Mouse (Mus musculus) liver, embryonic 12.5 days (tissue): ENCODE measurements at regions not wholly inside any gene's neighbourhood (a gene's known extent, or its start where the extent isn't known, plus 50 kb on each side); places are given as distances from the start of the nearest gene placed in this dataset.

Experiments
- ATAC-seq: fragments of 200-750 bp; cut with Nextera tagmentation; 2 replicates; pipeline ENCODE4 v1.8.0; 2017; ENCODE audit warnings: moderate number of reproducible peaks, mild to moderate bottlenecking, moderate library complexity
- H3K27ac ChIP-seq: fragments of 300-500 bp; sonication (generic); 2 replicates; pipeline ENCODE4 v1.5.1; 2016; ENCODE audit warnings: mild to moderate bottlenecking
- H3K27me3 ChIP-seq: fragments of 300-500 bp; sonication (generic); replicated peaks from 2 replicates; pipeline ENCODE4 v1.6.1; 2016; ENCODE audit warnings: mild to moderate bottlenecking, moderate library complexity
- H3K36me3 ChIP-seq: fragments of 300-500 bp; sonication (generic); 2 replicates; pipeline ENCODE4 v1.6.1; 2016; ENCODE audit warnings: mild to moderate bottlenecking, moderate library complexity
- H3K4me1 ChIP-seq: fragments of 300-500 bp; sonication (generic); 2 replicates; pipeline ENCODE4 v1.6.1; 2016
- H3K4me2 ChIP-seq: fragments of 300-500 bp; sonication (generic); 2 replicates; pipeline ENCODE4 v1.6.1; 2016; ENCODE audit warnings: mild to moderate bottlenecking, moderate library complexity
- H3K4me3 ChIP-seq: fragments of 300-500 bp; sonication (generic); 2 replicates; pipeline ENCODE4 v1.5.1; 2016; ENCODE audit warnings: mild to moderate bottlenecking, moderate library complexity
- H3K9ac ChIP-seq: fragments of 300-500 bp; sonication (generic); 2 replicates; pipeline ENCODE4 v1.6.1; 2016; ENCODE audit warnings: mild to moderate bottlenecking, moderate library complexity
- H3K9me3 ChIP-seq: fragments of 300-500 bp; sonication (generic); replicated peaks from 2 replicates; pipeline ENCODE4 v1.6.1; 2016; ENCODE audit warnings: mild to moderate bottlenecking, moderate library complexity
- WGBS: fragments of 180-500 bp; shearing (Covaris S2); methylation state at CpG from one replicate; pipeline ENCODE4 v1.1.7; 2016; ENCODE audit not compliant: insufficient replicate concordance; 5-methylcytosine and 5-hydroxymethylcytosine counted together

DNA sequence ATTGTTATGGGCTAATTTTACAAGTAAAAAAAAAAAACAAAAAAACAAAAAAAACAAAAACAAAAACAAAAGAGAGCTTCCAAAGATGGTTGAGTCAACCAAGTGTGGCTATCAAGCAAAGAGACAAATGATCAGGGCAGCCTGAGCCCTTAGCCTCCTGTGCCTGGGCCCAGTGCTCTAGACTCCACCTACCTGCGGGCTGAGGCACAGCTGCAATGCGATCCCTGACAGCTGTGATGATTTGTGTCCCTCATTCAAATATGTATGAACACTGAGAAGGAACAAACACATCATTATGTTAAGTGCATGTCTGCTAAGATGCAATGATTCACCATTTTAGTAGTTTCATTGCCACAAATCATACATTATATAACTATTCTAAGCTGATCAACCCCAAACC lies 199.0 kb upstream of the Thbs1 start:
- ATAC-seq, result no peak
- H3K4me2 ChIP-seq, result no peak overlapping the region
- no peak overlapping the region for H3K4me3 ChIP-seq
- no peaks in the 10 kb centered on the region for H3K4me1 ChIP-seq
- no peak overlapping the region for H3K9ac ChIP-seq
- H3K36me3 ChIP-seq, result no peaks in the 10 kb centered on the region
- no peak overlapping the region for H3K27ac ChIP-seq
- no peaks in the 10 kb centered on the region for H3K9me3 ChIP-seq
- no peaks in the 10 kb centered on the region for H3K27me3 ChIP-seq
- WGBS, result 54% methylated on average over 2 of the region's 2 CpGs

DNA sequence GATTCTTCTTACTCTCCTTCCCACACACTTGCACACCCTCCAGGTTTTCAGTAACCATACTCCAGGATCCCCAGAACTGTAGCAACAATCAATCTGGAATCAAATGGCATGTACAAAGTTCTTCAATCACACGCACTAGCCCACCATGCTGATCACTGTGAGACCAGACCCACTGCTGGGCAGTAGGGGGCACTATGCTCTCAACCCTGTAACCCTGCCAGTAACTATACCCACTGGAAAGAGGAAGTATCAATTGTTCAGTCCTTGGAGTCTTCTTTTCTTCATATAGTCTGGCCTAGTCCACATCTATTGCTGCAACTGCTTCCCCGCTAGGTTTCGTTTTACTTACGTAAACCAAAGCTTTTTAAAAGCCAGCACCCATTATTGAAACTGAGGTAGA lies 197.8 kb upstream of the Thbs1 start:
- no peak overlapping the region for H3K4me3 ChIP-seq
- H3K27me3 ChIP-seq, result no peaks in the 10 kb centered on the region
- no peak overlapping the region for H3K9ac ChIP-seq
- ATAC-seq, result no peak
- H3K4me2 ChIP-seq, result no peak overlapping the region
- H3K4me1 ChIP-seq, result no peaks in the 10 kb centered on the region
- no peaks in the 10 kb centered on the region for H3K9me3 ChIP-seq
- no peak overlapping the region for H3K27ac ChIP-seq
- no peaks in the 10 kb centered on the region for H3K36me3 ChIP-seq
- WGBS, result 59% methylated on average over 4 of the region's 4 CpGs

GRCm38 (mm10) chr2:117915821-117916220 lies 195.9 kb upstream of the Thbs1 start:
- no peak overlapping the region for H3K27ac ChIP-seq
- no peak overlapping the region for H3K4me2 ChIP-seq
- H3K4me3 ChIP-seq, result no peak overlapping the region
- ATAC-seq, result no peak
- no peaks in the 10 kb centered on the region for H3K36me3 ChIP-seq
- no peak overlapping the region for H3K9ac ChIP-seq
- no peaks in the 10 kb centered on the region for H3K9me3 ChIP-seq
- WGBS, result 56% methylated on average over 2 of the region's 2 CpGs
- H3K27me3 ChIP-seq, result no peaks in the 10 kb centered on the region
- no peaks in the 10 kb centered on the region for H3K4me1 ChIP-seq

GRCm38 (mm10) chr2:117917181-117917580 lies 194.5 kb upstream of the Thbs1 start:
- Histone ChIP-seq H3K36me3 (no peaks in the 10 kb centered on the region), H3K9ac (no peak overlapping the region), H3K4me3 (no peak overlapping the region), H3K4me1 (no peaks in the 10 kb centered on the region), H3K4me2 (no peak overlapping the region), H3K27me3 (no peaks in the 10 kb centered on the region), H3K27ac (no peak overlapping the region), H3K9me3 (no peaks in the 10 kb centered on the region)
- WGBS, result 58% methylated on average over 3 of the region's 3 CpGs
- no peak for ATAC-seq

- Histone ChIP-seq H3K9ac (no peak overlapping the region), H3K27ac (no peak overlapping the region), H3K4me1 (no peaks in the 10 kb centered on the region), H3K4me2 (no peak overlapping the region), H3K9me3 (no peaks in the 10 kb centered on the region), H3K4me3 (no peak overlapping the region), H3K27me3 (no peaks in the 10 kb centered on the region), H3K36me3 (no peaks in the 10 kb centered on the region)
- WGBS, result 66% methylated on average over 5 of the region's 5 CpGs
- ATAC-seq, result no peak
Observed at GRCm38 (mm10) chr2:117924877-117925276, 186.8 kb upstream of the Thbs1 start.

DNA sequence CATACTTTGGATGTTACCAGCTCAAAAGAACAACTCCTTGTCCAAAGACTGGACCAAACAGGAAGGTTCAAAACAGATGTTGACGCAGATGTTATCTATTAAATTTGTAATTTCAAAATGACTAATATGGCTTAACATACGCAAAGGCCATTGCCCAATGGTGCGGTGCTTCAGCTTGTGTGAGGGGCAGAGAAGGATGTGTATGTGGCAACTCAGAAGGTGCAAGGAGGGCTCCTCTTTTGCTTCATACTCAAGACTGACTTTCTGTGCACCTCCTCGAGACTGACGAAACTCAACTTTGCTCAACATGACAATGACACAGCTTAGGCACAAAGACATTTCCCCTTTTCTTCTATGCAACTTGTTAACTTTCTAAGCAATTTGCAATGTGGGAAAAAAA lies 186.3 kb upstream of the Thbs1 start:
- no peak for ATAC-seq
- Histone ChIP-seq H3K9ac (no peak overlapping the region), H3K36me3 (no peaks in the 10 kb centered on the region), H3K4me2 (no peak overlapping the region), H3K9me3 (no peaks in the 10 kb centered on the region), H3K4me3 (no peak overlapping the region), H3K27ac (no peak overlapping the region), H3K4me1 (no peaks in the 10 kb centered on the region), H3K27me3 (no peaks in the 10 kb centered on the region)
- WGBS, result 81% methylated on average over 5 of the region's 5 CpGs

- H3K27ac ChIP-seq, result no peak overlapping the region
- no peaks in the 10 kb centered on the region for H3K9me3 ChIP-seq
- no peaks in the 10 kb centered on the region for H3K4me1 ChIP-seq
- no peaks in the 10 kb centered on the region for H3K36me3 ChIP-seq
- no peak overlapping the region for H3K9ac ChIP-seq
- WGBS, result 58% methylated on average over 6 of the region's 6 CpGs
- H3K27me3 ChIP-seq, result no peaks in the 10 kb centered on the region
- H3K4me3 ChIP-seq, result no peak overlapping the region
- no peak for ATAC-seq
- H3K4me2 ChIP-seq, result no peak overlapping the region
Observed at GRCm38 (mm10) chr2:117928062-117928461, 183.6 kb upstream of the Thbs1 start.

DNA sequence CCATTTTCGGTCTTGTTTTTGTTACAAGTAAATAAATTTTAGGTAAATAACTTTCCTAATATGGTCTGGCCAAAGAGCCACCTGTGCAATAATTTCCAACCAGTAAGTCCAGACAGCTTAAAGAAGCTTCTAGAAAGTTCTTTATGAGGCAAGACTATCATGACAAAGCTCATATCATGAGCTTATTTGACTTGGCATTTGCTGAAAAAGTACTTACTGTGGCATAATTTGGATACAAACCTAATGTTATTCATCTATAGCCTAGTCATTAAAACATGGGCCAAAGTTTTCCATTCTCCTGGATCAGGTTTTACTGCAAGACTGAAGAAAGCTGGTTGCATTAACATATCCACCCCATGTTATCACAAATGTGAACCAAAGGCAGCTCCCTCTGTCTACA lies 182.1 kb upstream of the Thbs1 start:
- no peaks in the 10 kb centered on the region for H3K36me3 ChIP-seq
- no peaks in the 10 kb centered on the region for H3K27me3 ChIP-seq
- no peaks in the 10 kb centered on the region for H3K4me1 ChIP-seq
- no peaks in the 10 kb centered on the region for H3K9me3 ChIP-seq
- H3K9ac ChIP-seq, result no peak overlapping the region
- ATAC-seq, result no peak
- H3K4me2 ChIP-seq, result no peak overlapping the region
- H3K27ac ChIP-seq, result no peak overlapping the region
- WGBS, result 79% methylated on average over 1 of the region's 1 CpGs
- no peak overlapping the region for H3K4me3 ChIP-seq

- H3K36me3 ChIP-seq, result no peaks in the 10 kb centered on the region
- H3K27me3 ChIP-seq, result no peaks in the 10 kb centered on the region
- no peaks in the 10 kb centered on the region for H3K4me1 ChIP-seq
- no peak overlapping the region for H3K9ac ChIP-seq
- WGBS, result 78% methylated on average over 3 of the region's 3 CpGs
- H3K4me2 ChIP-seq, result no peak overlapping the region
- ATAC-seq, result no peak
- no peaks in the 10 kb centered on the region for H3K9me3 ChIP-seq
- no peak overlapping the region for H3K4me3 ChIP-seq
- no peak overlapping the region for H3K27ac ChIP-seq
Observed at GRCm38 (mm10) chr2:117930895-117931537, 180.7 kb upstream of the Thbs1 start.

- H3K4me3 ChIP-seq, result no peak overlapping the region
- no peak overlapping the region for H3K9ac ChIP-seq
- H3K36me3 ChIP-seq, result no peaks in the 10 kb centered on the region
- H3K4me2 ChIP-seq, result no peak overlapping the region
- no peaks in the 10 kb centered on the region for H3K9me3 ChIP-seq
- no peak overlapping the region for H3K27ac ChIP-seq
- no peaks in the 10 kb centered on the region for H3K4me1 ChIP-seq
- 42% methylated on average over 6 of the region's 6 CpGs for WGBS
- no peak for ATAC-seq
- H3K27me3 ChIP-seq, result no peaks in the 10 kb centered on the region
Observed at GRCm38 (mm10) chr2:117936590-117936989, 175.1 kb upstream of the Thbs1 start.

DNA sequence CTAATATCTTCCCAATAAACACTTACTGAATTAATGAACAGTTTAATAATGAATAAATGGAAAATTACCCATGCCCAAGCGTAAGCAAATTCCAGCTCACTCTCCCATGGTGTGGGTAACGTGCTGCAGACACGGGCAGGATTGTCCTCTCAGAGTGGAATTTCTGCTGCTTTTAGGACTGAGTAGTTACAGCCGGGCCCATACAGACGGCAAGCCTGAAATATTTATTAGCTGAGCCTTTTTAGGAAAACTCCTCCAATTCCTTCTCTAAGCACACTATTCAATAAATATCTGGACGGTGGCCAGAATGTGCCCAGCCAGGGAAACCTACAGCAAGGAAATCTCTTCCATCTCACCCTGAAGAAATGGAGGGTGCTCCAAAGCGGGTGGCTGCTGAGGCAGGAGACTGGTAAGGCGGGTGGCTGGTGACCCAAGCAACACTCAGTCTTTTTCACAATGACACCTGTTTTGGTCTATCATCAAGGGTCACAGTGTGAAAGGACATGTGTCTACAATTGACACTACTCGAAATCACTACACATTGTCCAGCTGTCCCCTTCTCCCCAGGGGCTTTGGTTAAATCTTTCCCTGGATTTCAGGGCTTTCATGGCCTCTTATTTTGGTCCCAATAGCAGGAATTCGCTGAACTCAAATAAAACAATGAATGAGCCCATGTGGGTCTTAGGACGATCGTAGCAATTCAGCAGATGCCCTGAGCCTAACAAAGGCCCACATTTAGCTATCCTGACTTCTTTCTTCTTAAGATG lies 173.2 kb upstream of the Thbs1 start:
- Histone ChIP-seq H3K9me3 (no peaks in the 10 kb centered on the region), H3K27me3 (no peaks in the 10 kb centered on the region), H3K4me1 (no peaks in the 10 kb centered on the region), H3K27ac (no peak overlapping the region), H3K4me3 (no peak overlapping the region), H3K36me3 (no peaks in the 10 kb centered on the region), H3K4me2 (no peak overlapping the region), H3K9ac (no peak overlapping the region)
- no peak for ATAC-seq
- WGBS, result 64% methylated on average over 12 of the region's 12 CpGs

DNA sequence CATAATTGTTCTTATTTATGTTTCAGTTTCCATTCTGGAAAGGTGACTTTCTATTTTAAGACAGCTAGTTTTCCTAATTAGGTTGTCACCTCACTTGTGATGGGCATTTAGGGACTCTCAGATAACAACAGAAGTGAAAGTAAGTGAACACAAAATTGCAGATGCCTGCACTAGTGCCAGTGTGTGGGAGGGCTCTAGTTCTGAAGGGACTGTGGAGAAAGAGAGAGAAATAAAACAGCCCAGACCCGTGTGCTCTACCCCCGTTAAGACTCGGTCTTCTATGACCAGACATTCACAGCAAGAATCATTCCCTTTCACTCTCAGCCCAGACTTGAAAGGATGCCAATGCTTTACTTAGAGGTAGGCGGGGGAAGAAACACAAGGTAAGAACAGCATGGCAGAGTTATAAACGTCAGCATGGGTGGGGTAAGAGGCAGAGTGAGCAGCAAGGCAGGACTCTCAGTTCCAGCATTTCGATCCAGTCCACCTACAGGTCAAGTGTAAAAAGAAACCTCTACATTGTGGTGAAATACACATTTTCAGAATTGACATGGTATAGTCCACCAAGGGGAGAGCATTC lies 170.1 kb upstream of the Thbs1 start:
- no peaks in the 10 kb centered on the region for H3K9me3 ChIP-seq
- H3K4me2 ChIP-seq, result no peak overlapping the region
- no peaks in the 10 kb centered on the region for H3K36me3 ChIP-seq
- H3K4me3 ChIP-seq, result no peak overlapping the region
- H3K27me3 ChIP-seq, result no peaks in the 10 kb centered on the region
- H3K4me1 ChIP-seq, result no peaks in the 10 kb centered on the region
- H3K27ac ChIP-seq, result no peak overlapping the region
- ATAC-seq, result no peak
- no peak overlapping the region for H3K9ac ChIP-seq
- WGBS, result 56% methylated on average over 6 of the region's 6 CpGs
